Mouse (Mus musculus): Measurements from ENCODE around the gene Afap1. TPM values are rescaled to one million over a fixed set of nuclear protein-coding genes. Genes with fewer than 3 reads are reported as not detected.

Gene Afap1
- total and polyA plus RNA-seq, 3 experiments: 0.03 to 0.04 TPM; not detected in 1

GRCm38 (mm10) chr5:35938249-35939223 is 45.4 kb downstream of the Afap1 start:
- H3K4me1 ChIP-seq (ENCODE audit: control insufficient read depth in 1 of 2, insufficient read depth in 2 of 2, low read length in 2 of 2): no peaks in the 10 kb centered on the region
- TF ChIP-seq MAZ (IDR thresholded peaks at IDR 0.05; ENCODE audit: low read depth, low read length) (no peak), MEF2A (IDR thresholded peaks at IDR 0.05; ENCODE audit: extremely low read depth, insufficient replicate concordance, low read depth, low read length, poor library complexity, severe bottlenecking) (no peak), POLR2A (IDR thresholded peaks at IDR 0.05; ENCODE audit: control insufficient read depth in 1 of 2, insufficient read depth in 1 of 2, low read depth in 1 of 2, low read length in 2 of 2, poor library complexity in 1 of 2) (no peak), ZNF384 (IDR thresholded peaks at IDR 0.05; ENCODE audit: low read depth, low read length) (no peak), NELFE (IDR thresholded peaks at IDR 0.05; ENCODE audit: low read depth, low read length) (no peak), CTCF (IDR thresholded peaks at IDR 0.05 in 2 of 3, conservative IDR thresholded peaks at IDR 0.05 in 1 of 3; ENCODE audit: control insufficient read depth in 1 of 3, insufficient read depth in 1 of 3, low read depth in 2 of 3, low read length in 3 of 3, poor library complexity in 1 of 3, severe bottlenecking in 1 of 3) (no peak), MAFK (IDR thresholded peaks at IDR 0.05; ENCODE audit: borderline replicate concordance, low read depth, low read length) (no peak), JUND (IDR thresholded peaks at IDR 0.05; ENCODE audit: low read depth, low read length) (no peak)
- no peaks in the 10 kb centered on the region for H3K36me3 ChIP-seq (ENCODE audit: control insufficient read depth in 1 of 2, insufficient read depth in 2 of 2, low read length in 2 of 2)
- no peak overlapping the region for H3K9ac ChIP-seq (ENCODE audit: control insufficient read depth, low read depth, low read length, poor library complexity, severe bottlenecking)
- H3K4me3 ChIP-seq (ENCODE audit: control insufficient read depth in 1 of 2, insufficient read depth in 1 of 2, low read depth in 2 of 2, low read length in 2 of 2): no peak overlapping the region
- no peak for DNase-seq (ENCODE audit: low read depth, low spot score)
- no peaks in the 10 kb centered on the region for H3K27me3 ChIP-seq (ENCODE audit: control insufficient read depth in 1 of 2, insufficient read depth in 2 of 2, low read length in 2 of 2)
- H3K27ac ChIP-seq (ENCODE audit: control insufficient read depth, low read depth, low read length): no peak overlapping the region
- H3K79me2 ChIP-seq (ENCODE audit: control insufficient read depth, insufficient read depth, low read length, poor library complexity): no peaks in the 10 kb centered on the region
- no peaks in the 10 kb centered on the region for H3K9me3 ChIP-seq (replicated peaks; ENCODE audit: insufficient read depth, low read length)

DNA sequence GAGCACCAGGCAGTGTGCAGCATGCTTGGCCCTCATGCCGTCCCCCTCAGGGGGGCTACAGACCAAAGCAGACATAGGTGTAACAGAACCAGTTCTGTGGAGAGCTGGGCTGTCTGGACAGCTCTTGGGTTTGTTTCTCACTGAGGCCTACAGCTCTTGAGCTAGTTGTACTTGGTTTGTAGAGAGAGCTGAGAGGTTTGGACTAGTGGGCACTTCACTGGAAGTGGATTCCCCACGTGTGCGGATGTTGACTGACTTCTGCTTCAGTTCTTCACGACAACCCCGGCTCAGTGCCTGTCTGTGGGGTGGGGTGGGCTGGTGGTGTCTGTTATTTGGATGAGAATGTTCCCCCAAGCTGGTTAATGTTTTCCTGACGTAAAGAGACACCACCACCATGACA is 46.8 kb downstream of the Afap1 start:
- DNase-seq (ENCODE audit: low read depth, low spot score): no peak
- H3K4me3 ChIP-seq (ENCODE audit: control insufficient read depth in 1 of 2, insufficient read depth in 1 of 2, low read depth in 2 of 2, low read length in 2 of 2): no peak overlapping the region
- no peak overlapping the region for H3K9ac ChIP-seq (ENCODE audit: control insufficient read depth, low read depth, low read length, poor library complexity, severe bottlenecking)
- TF ChIP-seq SMC3 (IDR thresholded peaks at IDR 0.05; ENCODE audit: low read depth, low read length) (no peak), MXI1 (IDR thresholded peaks at IDR 0.05; ENCODE audit: low read depth, low read length) (no peak), TAL1 (IDR thresholded peaks at IDR 0.05; ENCODE audit: low read length) (no peak), MYB (IDR thresholded peaks at IDR 0.05; ENCODE audit: low read depth, low read length) (no peak), ZNF384 (IDR thresholded peaks at IDR 0.05; ENCODE audit: low read depth, low read length) (no peak), USF2 (IDR thresholded peaks at IDR 0.05; ENCODE audit: borderline replicate concordance in 1 of 2, insufficient read depth in 1 of 2, low read depth in 1 of 2, low read length in 2 of 2) (no peak), POLR2AphosphoS2 (IDR thresholded peaks at IDR 0.05; ENCODE audit: low read length) (no peak), BHLHE40 (IDR thresholded peaks at IDR 0.05; ENCODE audit: borderline replicate concordance, low read depth, low read length) (no peak), RCOR1 (IDR thresholded peaks at IDR 0.05; ENCODE audit: low read depth, low read length) (no peak), GATA1 (IDR thresholded peaks at IDR 0.05; ENCODE audit: low read depth, low read length) (no peak), ELF1 (IDR thresholded peaks at IDR 0.05; ENCODE audit: low read depth, low read length) (no peak), ZC3H11A (IDR thresholded peaks at IDR 0.05; ENCODE audit: low read depth, low read length) (no peak), POLR2A (IDR thresholded peaks at IDR 0.05; ENCODE audit: control insufficient read depth in 1 of 2, insufficient read depth in 1 of 2, low read depth in 1 of 2, low read length in 2 of 2, poor library complexity in 1 of 2) (no peak), MEF2A (IDR thresholded peaks at IDR 0.05; ENCODE audit: extremely low read depth, insufficient replicate concordance, low read depth, low read length, poor library complexity, severe bottlenecking) (no peak), MAFK (IDR thresholded peaks at IDR 0.05; ENCODE audit: borderline replicate concordance, low read depth, low read length) (no peak), E2F4 (IDR thresholded peaks at IDR 0.05; ENCODE audit: borderline replicate concordance, low read depth, low read length) (no peak), CHD1 (IDR thresholded peaks at IDR 0.05; ENCODE audit: low read depth, low read length) (no peak), RAD21 (IDR thresholded peaks at IDR 0.05; ENCODE audit: low read depth, low read length) (no peak), NRF1 (IDR thresholded peaks at IDR 0.05; ENCODE audit: insufficient read depth, low read depth, low read length, poor library complexity, severe bottlenecking) (no peak)
- H3K79me2 ChIP-seq (ENCODE audit: control insufficient read depth, insufficient read depth, low read length, poor library complexity): no peaks in the 10 kb centered on the region
- no peaks in the 10 kb centered on the region for H3K4me1 ChIP-seq (ENCODE audit: control insufficient read depth in 1 of 2, insufficient read depth in 2 of 2, low read length in 2 of 2)
- H3K36me3 ChIP-seq (ENCODE audit: control insufficient read depth in 1 of 2, insufficient read depth in 2 of 2, low read length in 2 of 2): no peaks in the 10 kb centered on the region
- no peaks in the 10 kb centered on the region for H3K27me3 ChIP-seq (ENCODE audit: control insufficient read depth in 1 of 2, insufficient read depth in 2 of 2, low read length in 2 of 2)
- H3K9me3 ChIP-seq (replicated peaks; ENCODE audit: insufficient read depth, low read length): no peaks in the 10 kb centered on the region
- H3K27ac ChIP-seq (ENCODE audit: control insufficient read depth, low read depth, low read length): no peak overlapping the region
